Mouse (Mus musculus) ES-Bruce4 (cell line): ENCODE data around the gene Tenm4. TPM values are rescaled to one million over a fixed set of nuclear protein-coding genes. Genes with fewer than 3 reads are reported as not detected.

Source experiments
- H3K27ac ChIP-seq: 2 replicates; pipeline ENCODE4 v1.5.1; 2012; ENCODE audit warnings: low read length, inconsistent platforms; ENCODE audit not compliant: insufficient read depth
- H3K27me3 ChIP-seq: 2 replicates; pipeline ENCODE4 v1.6.1; 2012; ENCODE audit warnings: mild to moderate bottlenecking, low read length, inconsistent platforms; ENCODE audit not compliant: control insufficient read depth, poor library complexity, insufficient read depth, severe bottlenecking
- H3K36me3 ChIP-seq: 2 replicates; pipeline ENCODE4 v1.6.1; 2012; ENCODE audit warnings: inconsistent platforms, mild to moderate bottlenecking, low read length, moderate library complexity; ENCODE audit not compliant: control insufficient read depth, poor library complexity, insufficient read depth, severe bottlenecking
- H3K4me1 ChIP-seq: one replicate; pipeline ENCODE4 v1.8.1; 2011; ENCODE audit warnings: low read length; ENCODE audit not compliant: control insufficient read depth, insufficient read depth
- H3K4me3 ChIP-seq: 2 replicates; pipeline ENCODE4 v1.5.1; 2011; ENCODE audit warnings: low read depth, mild to moderate bottlenecking, low read length
- H3K9ac ChIP-seq: 2 replicates; pipeline ENCODE4 v1.6.1; 2012; ENCODE audit warnings: low read depth, mild to moderate bottlenecking, inconsistent platforms; ENCODE audit not compliant: poor library complexity, severe bottlenecking
- H3K9me3 ChIP-seq: replicated peaks from 2 replicates; pipeline ENCODE4 v1.6.1; 2012; ENCODE audit warnings: mild to moderate bottlenecking, low read length, inconsistent platforms; ENCODE audit not compliant: control insufficient read depth, poor library complexity, insufficient read depth, severe bottlenecking
- CTCF ChIP-seq: IDR thresholded peaks from one replicate; pipeline ENCODE4 v1.8.1; 2011; ENCODE audit warnings: low read depth, low read length
- EP300 ChIP-seq: IDR thresholded peaks from 2 replicates; pipeline ENCODE4 v1.6.1; 2011; ENCODE audit warnings: low read depth, low read length; ENCODE audit not compliant: insufficient read depth
- POLR2A ChIP-seq: IDR thresholded peaks from one replicate; pipeline ENCODE4 v1.8.1; 2011; ENCODE audit warnings: low read length; ENCODE audit not compliant: insufficient read depth
- polyA plus RNA-seq: library from polyadenylated mRNA; stranded (reverse); fragments of >200 nt; gene quantifications from 2 replicates; pipeline ENCODE4 v1.2.4, GENCODE M21; 2011; ENCODE audit warnings: low read depth; ENCODE audit not compliant: missing spikeins, insufficient read depth, insufficient read length

Gene Tenm4
- polyA plus RNA-seq, 1 experiment, result 4.8 TPM

DNA sequence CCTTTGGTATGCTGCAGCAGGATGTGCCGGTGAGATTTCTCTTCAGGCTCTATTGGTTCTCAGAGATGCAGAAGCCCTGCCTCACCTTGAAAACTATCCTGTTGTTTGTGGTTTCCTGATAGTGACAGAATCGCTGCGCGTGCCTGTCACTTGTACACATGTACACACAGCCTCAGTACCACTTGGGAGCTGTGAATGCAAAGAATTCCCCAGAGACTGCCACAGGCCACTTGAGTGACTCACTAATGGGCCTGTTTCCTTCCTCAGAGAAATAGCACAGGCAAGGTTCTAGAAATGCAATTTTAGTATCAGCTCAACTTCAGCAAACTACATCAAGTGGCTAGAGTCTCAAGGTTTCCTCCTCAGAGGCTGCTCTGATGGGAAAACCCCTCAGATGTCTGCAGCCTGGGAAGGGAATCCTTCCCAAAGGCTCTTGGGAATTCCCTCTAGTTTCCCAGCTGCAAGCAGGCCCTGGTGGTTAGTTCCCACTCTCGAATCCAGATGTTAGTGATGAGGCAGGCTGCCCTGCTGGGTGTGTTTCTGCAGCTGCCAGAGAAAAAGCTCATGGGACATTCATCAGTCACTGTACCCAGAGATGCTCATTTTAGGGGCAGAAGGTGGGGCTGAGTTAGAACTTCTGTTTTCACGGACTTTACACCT, 203.1 kb downstream of the Tenm4 start:
- no peaks in the 10 kb centered on the region for H3K27me3 ChIP-seq
- no peaks in the 10 kb centered on the region for H3K9me3 ChIP-seq
- no peak overlapping the region for H3K9ac ChIP-seq
- H3K36me3 ChIP-seq, result no peaks in the 10 kb centered on the region
- TF ChIP-seq CTCF, result no peak
- TF ChIP-seq POLR2A, result no peak
- TF ChIP-seq EP300, result no peak
- no peak overlapping the region for H3K27ac ChIP-seq
- H3K4me1 ChIP-seq, result no peaks in the 10 kb centered on the region
- H3K4me3 ChIP-seq, result no peak overlapping the region

DNA sequence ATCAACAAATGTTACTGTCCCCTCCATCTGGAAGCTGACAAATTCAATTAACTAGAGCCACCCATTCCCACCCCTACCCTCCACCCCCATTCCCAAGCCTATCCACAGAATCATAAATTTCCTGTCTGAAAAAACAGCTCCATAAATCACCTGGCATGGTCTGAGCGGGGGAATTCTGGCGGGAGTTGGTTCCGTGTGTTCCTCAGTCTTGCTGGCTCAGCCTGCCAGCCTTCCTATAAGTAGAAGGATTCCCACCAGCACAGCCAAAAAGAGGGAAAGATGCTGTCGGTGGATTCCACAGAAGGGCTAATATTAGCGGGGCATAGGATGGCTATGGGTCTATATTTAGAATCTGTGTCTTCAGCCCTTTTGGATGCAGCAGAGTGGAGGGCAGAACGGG, 204.5 kb downstream of the Tenm4 start:
- no peaks in the 10 kb centered on the region for H3K4me1 ChIP-seq
- no peak overlapping the region for H3K9ac ChIP-seq
- H3K36me3 ChIP-seq, result no peaks in the 10 kb centered on the region
- no peak overlapping the region for H3K27ac ChIP-seq
- no peaks in the 10 kb centered on the region for H3K9me3 ChIP-seq
- TF ChIP-seq POLR2A (no peak), EP300 (no peak), CTCF (no peak)
- H3K27me3 ChIP-seq, result no peaks in the 10 kb centered on the region
- no peak overlapping the region for H3K4me3 ChIP-seq

DNA sequence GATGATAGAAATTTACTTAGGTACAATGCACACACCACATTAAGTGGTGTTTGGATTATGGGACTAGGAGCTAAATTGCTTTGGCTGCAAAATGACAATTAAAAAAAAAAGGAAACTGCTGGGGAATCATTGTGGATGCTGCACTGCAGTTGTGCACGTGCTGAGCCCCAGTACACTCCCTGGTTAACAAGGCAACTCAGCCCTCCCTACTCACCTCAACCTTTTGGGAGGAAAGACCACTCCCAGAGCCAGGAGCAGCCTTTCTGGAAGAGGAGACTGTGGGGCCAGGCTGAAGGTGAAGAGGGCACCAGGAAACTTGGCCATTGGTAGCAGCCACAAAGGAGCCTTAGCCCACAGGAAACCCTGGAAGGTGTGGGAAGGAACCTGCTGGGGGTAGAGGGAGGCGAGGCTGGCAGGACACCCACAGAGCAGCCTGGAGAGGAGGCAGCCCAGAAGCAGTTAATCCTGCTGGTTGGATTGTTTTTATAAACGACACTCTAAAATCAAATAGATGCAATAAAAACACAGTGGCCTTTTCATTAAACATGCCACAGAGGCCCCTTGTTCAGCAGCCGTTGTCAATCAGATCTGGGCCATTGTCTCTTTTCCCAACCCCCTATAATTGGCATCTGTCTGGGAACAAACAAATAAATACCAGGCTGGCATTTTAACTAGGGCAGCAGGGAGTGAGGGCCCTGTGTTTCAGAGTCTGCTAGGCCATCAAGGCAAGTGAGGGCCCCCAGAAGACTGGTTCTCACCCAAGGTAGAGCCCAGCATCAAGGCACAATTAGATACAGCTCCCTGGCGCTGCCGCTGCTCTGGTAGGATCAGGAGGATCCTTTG, 212.9 kb downstream of the Tenm4 start:
- TF ChIP-seq EP300 (no peak), POLR2A (no peak), CTCF (no peak)
- Histone ChIP-seq H3K9ac (no peak overlapping the region), H3K4me3 (no peak overlapping the region), H3K9me3 (no peaks in the 10 kb centered on the region), H3K27ac (no peak overlapping the region), H3K27me3 (no peaks in the 10 kb centered on the region), H3K4me1 (peaks cover 2% of the 10 kb centered on the region), H3K36me3 (no peaks in the 10 kb centered on the region)

DNA sequence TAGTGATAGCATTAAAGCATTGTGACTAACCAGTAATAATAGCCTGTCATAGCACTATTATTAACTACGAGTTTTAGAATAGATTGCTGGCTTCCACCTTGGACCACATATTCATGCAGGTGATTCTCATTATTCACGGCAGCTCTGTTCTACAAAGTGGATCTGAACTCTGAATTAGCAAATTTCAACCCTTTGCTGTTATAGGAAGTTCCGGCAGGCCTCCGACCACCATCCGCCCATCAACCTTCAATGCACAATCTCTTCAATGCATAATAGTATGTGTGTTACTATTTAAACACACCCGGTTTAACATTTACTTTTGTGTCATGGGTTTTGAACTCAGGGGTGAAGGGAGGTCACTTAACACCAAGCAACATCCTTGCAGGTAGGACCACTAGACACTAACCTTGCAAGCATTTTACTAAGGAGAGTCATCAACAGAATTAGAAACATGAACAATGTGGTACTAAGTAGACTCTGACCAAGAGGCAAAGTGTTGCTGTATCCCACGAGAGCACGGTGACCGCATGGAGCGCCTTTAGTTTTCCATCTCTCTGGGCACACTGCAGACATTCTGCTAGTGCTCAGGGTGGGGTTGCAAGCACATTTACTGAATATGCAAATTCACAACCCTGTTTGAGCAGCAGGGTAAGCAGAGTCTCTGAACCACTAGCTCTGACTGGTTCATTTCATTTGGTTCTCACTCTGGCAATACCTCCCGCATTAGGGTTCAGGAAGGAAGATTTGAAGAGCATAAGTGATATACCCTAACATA, 213.9 kb downstream of the Tenm4 start:
- Histone ChIP-seq H3K9me3 (no peaks in the 10 kb centered on the region), H3K4me1 (peaks cover 2% of the 10 kb centered on the region), H3K27ac (no peak overlapping the region), H3K36me3 (no peaks in the 10 kb centered on the region), H3K4me3 (no peak overlapping the region), H3K9ac (no peak overlapping the region), H3K27me3 (no peaks in the 10 kb centered on the region)
- TF ChIP-seq CTCF (no peak), EP300 (no peak), POLR2A (no peak)

DNA sequence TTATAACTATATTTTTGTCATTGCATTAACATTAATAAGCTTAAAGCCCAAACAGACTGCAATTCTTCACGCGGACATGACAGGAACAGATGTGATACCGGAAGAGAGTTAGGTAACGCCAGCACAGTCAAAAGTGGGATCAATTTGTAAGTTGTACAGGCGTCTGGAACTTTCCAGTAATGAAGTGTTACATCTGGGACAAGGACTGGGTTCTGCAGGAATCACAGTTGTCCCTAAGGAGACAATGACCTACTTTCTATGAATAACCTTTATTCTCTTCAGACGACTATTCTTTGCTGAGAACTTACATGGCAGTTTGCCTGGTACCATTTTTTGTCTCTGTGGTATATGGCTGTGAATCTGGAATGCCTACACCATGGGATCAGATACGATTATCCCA, 214.8 kb downstream of the Tenm4 start:
- Histone ChIP-seq H3K4me1 (peaks cover 2% of the 10 kb centered on the region), H3K4me3 (no peak overlapping the region), H3K9ac (no peak overlapping the region), H3K36me3 (no peaks in the 10 kb centered on the region), H3K27me3 (no peaks in the 10 kb centered on the region), H3K27ac (no peak overlapping the region), H3K9me3 (no peaks in the 10 kb centered on the region)
- TF ChIP-seq EP300, result no peak
- TF ChIP-seq POLR2A, result no peak
- TF ChIP-seq CTCF, result no peak

DNA sequence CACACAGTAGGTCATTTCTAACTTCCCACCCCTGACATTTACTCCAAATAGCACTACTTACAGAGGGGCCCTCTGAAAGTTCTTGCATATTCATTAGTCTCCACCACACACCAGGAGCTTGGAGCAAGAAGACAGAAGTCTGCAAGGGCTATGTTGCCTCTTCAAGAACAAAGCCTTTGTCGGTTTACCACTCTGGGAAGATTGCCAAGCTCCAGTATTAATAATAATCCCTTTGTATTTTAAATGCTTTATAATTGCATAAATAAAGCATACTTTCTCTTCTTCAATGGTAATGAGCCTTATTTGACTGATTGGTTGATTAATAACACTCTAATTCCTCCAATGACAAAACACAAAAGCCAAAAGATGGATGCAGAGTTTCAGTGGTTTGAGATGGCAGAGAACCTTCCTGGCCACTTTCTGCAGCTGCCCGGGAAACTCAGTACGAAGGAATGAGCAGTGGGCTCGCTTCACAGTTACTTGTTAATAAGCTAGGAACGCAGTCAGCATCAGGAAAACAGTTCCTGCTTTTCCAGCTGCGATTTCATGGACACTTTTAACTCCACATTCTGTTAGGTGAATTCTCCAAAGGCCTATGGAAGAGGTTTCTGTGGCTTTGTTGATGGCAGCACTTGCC, 219.1 kb downstream of the Tenm4 start:
- no peaks in the 10 kb centered on the region for H3K36me3 ChIP-seq
- H3K27me3 ChIP-seq, result no peaks in the 10 kb centered on the region
- no peak overlapping the region for H3K4me3 ChIP-seq
- peaks cover under 1% of the 10 kb centered on the region for H3K4me1 ChIP-seq
- no peak overlapping the region for H3K9ac ChIP-seq
- no peaks in the 10 kb centered on the region for H3K9me3 ChIP-seq
- TF ChIP-seq POLR2A (no peak), EP300 (no peak), CTCF (no peak)
- H3K27ac ChIP-seq, result no peak overlapping the region
